ENCODE assay signal across 15 mouse cellular contexts in the genomic region with DNA sequence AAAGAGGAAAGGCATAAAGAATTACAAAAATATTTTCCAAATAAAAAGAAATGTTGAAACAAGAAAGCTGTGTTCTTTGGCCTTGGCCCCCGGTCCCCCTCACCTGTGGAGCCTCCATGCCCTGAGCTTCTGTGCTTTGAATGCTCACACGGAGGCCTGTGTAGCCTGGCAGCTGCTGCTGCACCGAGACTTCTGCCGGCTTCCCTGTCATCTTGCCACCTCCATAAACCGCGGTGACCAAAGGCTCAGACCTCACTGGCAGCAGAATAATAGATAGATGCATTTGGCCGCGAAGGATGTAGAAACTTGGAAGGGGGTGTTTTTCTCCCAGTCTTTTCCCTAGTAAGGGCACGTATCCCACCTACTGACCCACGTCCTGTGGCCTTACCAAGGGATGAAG.
"Had no signal": no experiment of that assay in that cellular context is flagged by ENCODE, and none has a peak within 500 bp of the region (broad histone marks: within the 10 kb centered on the region; RNA-seq: fewer than 3 reads in every experiment).

No protein-coding gene starts in this region.

- DNase-seq: gastrocnemius, adult 2 months; gastrocnemius, postnatal 10 days; gastrocnemius, postnatal 25 days; heart, adult 18-20 months; heart, postnatal 14 days; heart, postnatal 36 days; kidney, adult 11 months; kidney, adult 2 months; kidney, adult 9 months; kidney, postnatal 14 days; kidney, postnatal 36 days; layer of hippocampus, adult 9-11 months; layer of hippocampus, postnatal 36 days; liver; liver, embryonic 13.5 days had no signal
